Mouse (Mus musculus): ENCODE measurements around the gene Epor.

Epor gene

GRCm38 (mm10) chr9:21963417-21963816 lies at the start of gene Epor:
Epor (minus strand) TSS chr9:21963506.
- DNase-seq: no peak

GRCm38 (mm10) chr9:22012731-22013130 lies 49.4 kb upstream of the Epor start:
- no peak for DNase-seq

- no peak for DNase-seq
Measured at GRCm38 (mm10) chr9:22011055-22011454, 47.7 kb upstream of the Epor start.

GRCm38 (mm10) chr9:22004546-22004945 lies 41.2 kb upstream of the Epor start:
- DNase-seq: no peak

- DNase-seq: no peak
Measured at GRCm38 (mm10) chr9:22003163-22003554, 39.9 kb upstream of the Epor start.

- peak; percentile 95 to 98 for DNase-seq
Measured at GRCm38 (mm10) chr9:22002194-22003162, 39.2 kb upstream of the Epor start, which contains the start of the genes Ccdc151 and Prkcsh. Ccdc151 (minus strand) TSS chr9:22002634. Prkcsh (plus strand) TSS chr9:22002806.

- no peak for DNase-seq
Measured at GRCm38 (mm10) chr9:22001633-22002032, 38.3 kb upstream of the Epor start.

GRCm38 (mm10) chr9:22000296-22000695 lies 37.0 kb upstream of the Epor start:
- DNase-seq: no peak

- no peak for DNase-seq
Measured at GRCm38 (mm10) chr9:21996178-21996867, 33.0 kb upstream of the Epor start.

GRCm38 (mm10) chr9:21992227-21992626 lies 28.9 kb upstream of the Epor start:
- no peak for DNase-seq

GRCm38 (mm10) chr9:21989230-21990110 lies 26.2 kb upstream of the Epor start, which contains the start of gene Rgl3:
Rgl3 (minus strand) TSS chr9:21989446.
- peak; percentile 29 to 33 for DNase-seq

GRCm38 (mm10) chr9:21988421-21989101 lies 25.3 kb upstream of the Epor start:
- DNase-seq: peak; percentile 43 to 44

GRCm38 (mm10) chr9:21987592-21988342 lies 24.5 kb upstream of the Epor start:
- no peak for DNase-seq

GRCm38 (mm10) chr9:21983911-21984310 lies 20.6 kb upstream of the Epor start:
- DNase-seq: no peak

GRCm38 (mm10) chr9:21978398-21979128 lies 15.3 kb upstream of the Epor start:
- DNase-seq: no peak

- peak; percentile 73 to 75 for DNase-seq
Measured at GRCm38 (mm10) chr9:21977972-21978371, 14.7 kb upstream of the Epor start.

GRCm38 (mm10) chr9:21977331-21977730 lies 14.0 kb upstream of the Epor start:
- no peak for DNase-seq

GRCm38 (mm10) chr9:21976626-21977175 lies 13.4 kb upstream of the Epor start:
- DNase-seq: no peak

- no peak for DNase-seq
Measured at GRCm38 (mm10) chr9:21969304-21969703, 6.0 kb upstream of the Epor start.

GRCm38 (mm10) chr9:21968883-21969282 lies 5.6 kb upstream of the Epor start:
- DNase-seq: no peak

All from B cell, adult 2 months (primary cell).